Mouse (Mus musculus) liver, embryonic 13.5 days (tissue): ENCODE results near the gene Ubl7. TPM values are rescaled to one million over a fixed set of nuclear protein-coding genes. Genes with fewer than 3 reads are reported as not detected.

Experiments
- ATAC-seq: fragments of 200-750 bp; cut with Nextera tagmentation; 2 replicates; pipeline ENCODE4 v1.8.0; 2017; ENCODE audit warnings: low read depth, mild to moderate bottlenecking, moderate number of reproducible peaks, moderate library complexity
- DNase-seq: peaks from one replicate; pipeline ENCODE4 v3.0.0; 2022
- H3K27ac ChIP-seq: fragments of 300-500 bp; sonication (generic); 2 replicates; pipeline ENCODE4 v1.5.1; 2015; ENCODE audit warnings: moderate library complexity, mild to moderate bottlenecking, inconsistent platforms
- H3K27me3 ChIP-seq: fragments of 300-500 bp; sonication (generic); 2 replicates; pipeline ENCODE4 v1.6.1; 2015; ENCODE audit warnings: mild to moderate bottlenecking, inconsistent platforms
- H3K36me3 ChIP-seq: fragments of 300-500 bp; sonication (generic); 2 replicates; pipeline ENCODE4 v1.6.1; 2015; ENCODE audit warnings: mild to moderate bottlenecking, inconsistent platforms
- H3K4me1 ChIP-seq: fragments of 300-500 bp; sonication (generic); replicated peaks from 2 replicates; pipeline ENCODE4 v1.6.1; 2015; ENCODE audit warnings: inconsistent platforms
- H3K4me2 ChIP-seq: fragments of 300-500 bp; sonication (generic); 2 replicates; pipeline ENCODE4 v1.6.1; 2015; ENCODE audit warnings: inconsistent platforms, mild to moderate bottlenecking, moderate library complexity
- H3K4me3 ChIP-seq: fragments of 300-500 bp; sonication (generic); replicated peaks from 2 replicates; pipeline ENCODE4 v1.5.1; 2015; ENCODE audit warnings: mild to moderate bottlenecking, inconsistent platforms
- H3K9ac ChIP-seq: fragments of 300-500 bp; sonication (generic); 2 replicates; pipeline ENCODE4 v1.6.1; 2015; ENCODE audit warnings: mild to moderate bottlenecking, inconsistent platforms
- H3K9me3 ChIP-seq: fragments of 300-500 bp; sonication (generic); replicated peaks from 2 replicates; pipeline ENCODE4 v1.6.1; 2016; ENCODE audit warnings: inconsistent platforms
- WGBS: fragments of 180-500 bp; shearing (Covaris S2); methylation state at CpG from one replicate; pipeline ENCODE4 v1.1.7; 2015; ENCODE audit not compliant: insufficient replicate concordance; 5-methylcytosine and 5-hydroxymethylcytosine counted together
- polyA plus RNA-seq: library from polyadenylated mRNA; unstranded; fragments of >200 nt; fragmentation: Nextera tagmentation; extraction: Ambion mirVana; gene quantifications from 2 replicates; pipeline ENCODE4 v1.2.1, GENCODE M21; 2015

Gene Ubl7
- polyA plus RNA-seq, 1 experiment from 2014 or later, result 58.9 TPM

- Histone ChIP-seq H3K36me3 (peaks cover 61% of the 10 kb centered on the region), H3K4me1 (no peaks in the 10 kb centered on the region), H3K27ac (no peak overlapping the region), H3K9ac (no peak overlapping the region), H3K4me2 (no peak overlapping the region), H3K9me3 (no peaks in the 10 kb centered on the region), H3K27me3 (no peaks in the 10 kb centered on the region), H3K4me3 (no peak overlapping the region)
- no peak for DNase-seq
- 85% methylated on average over 9 of the region's 9 CpGs for WGBS
- ATAC-seq, result no peak
Measured at GRCm38 (mm10) chr9:57921491-57922060, 10.8 kb downstream of the Ubl7 start.

DNA sequence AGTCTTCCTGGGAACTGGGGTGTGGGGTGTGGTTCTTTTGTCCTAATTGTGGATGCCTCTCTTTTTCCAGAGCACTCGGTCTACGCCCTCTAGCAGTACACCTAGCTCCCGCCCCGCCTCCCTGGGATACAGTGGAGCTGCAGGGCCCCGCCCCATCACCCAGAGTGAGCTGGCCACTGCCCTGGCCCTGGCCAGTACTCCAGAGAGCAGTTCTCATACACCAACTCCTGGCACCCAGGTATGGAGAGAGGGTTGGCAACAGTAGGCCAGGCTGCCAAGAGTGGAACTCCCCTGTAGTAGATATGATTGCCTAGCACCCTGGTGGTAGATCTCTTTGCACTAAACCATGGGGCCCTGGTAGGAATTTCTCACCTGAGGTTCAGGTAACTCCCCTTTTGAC is 11.6 kb downstream of the Ubl7 start:
- Histone ChIP-seq H3K27ac (no peak overlapping the region), H3K9me3 (no peaks in the 10 kb centered on the region), H3K9ac (no peak overlapping the region), H3K36me3 (peaks cover 66% of the 10 kb centered on the region), H3K4me3 (no peak overlapping the region), H3K27me3 (no peaks in the 10 kb centered on the region), H3K4me2 (no peak overlapping the region), H3K4me1 (no peaks in the 10 kb centered on the region)
- ATAC-seq (no peak), DNase-seq (no peak)
- 92% methylated on average over 5 of the region's 5 CpGs for WGBS

DNA sequence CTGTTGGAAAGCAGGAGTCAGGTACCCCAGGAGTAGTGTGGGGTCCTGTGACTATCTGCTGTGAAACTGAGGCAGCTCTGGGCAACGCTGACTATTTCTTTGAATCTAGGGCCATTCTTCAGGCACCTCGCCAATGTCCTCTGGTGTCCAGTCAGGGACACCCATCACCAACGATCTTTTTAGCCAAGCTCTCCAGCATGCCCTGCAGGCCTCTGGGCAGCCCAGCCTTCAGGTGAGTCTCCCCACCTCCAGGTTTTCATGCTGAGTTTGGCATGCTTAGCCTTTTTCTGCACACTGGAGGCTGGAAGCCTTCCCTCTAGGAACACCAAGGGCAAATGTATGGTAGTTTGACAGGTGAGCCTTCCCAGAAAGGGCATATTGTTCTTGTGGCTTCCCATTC is 12.3 kb downstream of the Ubl7 start:
- no peak overlapping the region for H3K4me3 ChIP-seq
- no peak overlapping the region for H3K9ac ChIP-seq
- no peak overlapping the region for H3K27ac ChIP-seq
- no peaks in the 10 kb centered on the region for H3K4me1 ChIP-seq
- H3K9me3 ChIP-seq, result no peaks in the 10 kb centered on the region
- ATAC-seq, result no peak
- no peak for DNase-seq
- no peak overlapping the region for H3K4me2 ChIP-seq
- peaks cover 69% of the 10 kb centered on the region for H3K36me3 ChIP-seq
- H3K27me3 ChIP-seq, result no peaks in the 10 kb centered on the region
- WGBS, result 85% methylated on average over 3 of the region's 3 CpGs

GRCm38 (mm10) chr9:57931166-57931767 is 20.5 kb downstream of the Ubl7 start:
- WGBS, result 22% methylated on average over 5 of the region's 5 CpGs

GRCm38 (mm10) chr9:57932253-57932652 is 21.5 kb downstream of the Ubl7 start:
- 51% methylated on average over 3 of the region's 3 CpGs for WGBS
- Histone ChIP-seq H3K9me3 (no peaks in the 10 kb centered on the region), H3K27me3 (peaks cover 10% of the 10 kb centered on the region), H3K4me3 (no peak overlapping the region), H3K4me2 (no peak overlapping the region), H3K4me1 (no peaks in the 10 kb centered on the region), H3K36me3 (peaks cover 13% of the 10 kb centered on the region; the same call in 1 of the 2 replicates), H3K27ac (no peak overlapping the region), H3K9ac (no peak overlapping the region)
- no peak for ATAC-seq
- no peak for DNase-seq

More at GRCm38 (mm10) chr9:57931166-57931767, 20.5 kb downstream of the Ubl7 start:
- no peaks in the 10 kb centered on the region for H3K4me1 ChIP-seq
- DNase-seq, result no peak
- peaks cover 20% of the 10 kb centered on the region for H3K36me3 ChIP-seq
- no peak overlapping the region for H3K9ac ChIP-seq
- H3K27ac ChIP-seq, result no peak overlapping the region
- H3K9me3 ChIP-seq, result no peaks in the 10 kb centered on the region
- no peak overlapping the region for H3K4me2 ChIP-seq
- no peak overlapping the region for H3K4me3 ChIP-seq
- no peak for ATAC-seq
- no peaks in the 10 kb centered on the region for H3K27me3 ChIP-seq

GRCm38 (mm10) chr9:57932831-57933602 is 22.2 kb downstream of the Ubl7 start:
- WGBS, result 57% methylated on average over 6 of the region's 6 CpGs
- ATAC-seq, result no peak
- DNase-seq, result no peak

GRCm38 (mm10) chr9:57935683-57936437 is 25.1 kb downstream of the Ubl7 start:
- no peak for ATAC-seq
- Histone ChIP-seq H3K27ac (no peak overlapping the region), H3K4me3 (no peak overlapping the region), H3K4me2 (no peak overlapping the region), H3K36me3 (no peaks in the 10 kb centered on the region), H3K9me3 (no peaks in the 10 kb centered on the region), H3K27me3 (peaks cover 46% of the 10 kb centered on the region), H3K4me1 (peaks cover 10% of the 10 kb centered on the region), H3K9ac (no peak overlapping the region)
- 26% methylated on average over 6 of the region's 6 CpGs for WGBS
- DNase-seq, result peak; percentile 41

More at GRCm38 (mm10) chr9:57932831-57933602, 22.2 kb downstream of the Ubl7 start:
- Histone ChIP-seq H3K27ac (no peak overlapping the region), H3K36me3 (peaks cover 8% of the 10 kb centered on the region; the same call in 1 of the 2 replicates), H3K27me3 (peaks cover 17% of the 10 kb centered on the region), H3K4me2 (no peak overlapping the region), H3K4me1 (no peaks in the 10 kb centered on the region), H3K4me3 (no peak overlapping the region), H3K9me3 (no peaks in the 10 kb centered on the region), H3K9ac (no peak overlapping the region)

DNA sequence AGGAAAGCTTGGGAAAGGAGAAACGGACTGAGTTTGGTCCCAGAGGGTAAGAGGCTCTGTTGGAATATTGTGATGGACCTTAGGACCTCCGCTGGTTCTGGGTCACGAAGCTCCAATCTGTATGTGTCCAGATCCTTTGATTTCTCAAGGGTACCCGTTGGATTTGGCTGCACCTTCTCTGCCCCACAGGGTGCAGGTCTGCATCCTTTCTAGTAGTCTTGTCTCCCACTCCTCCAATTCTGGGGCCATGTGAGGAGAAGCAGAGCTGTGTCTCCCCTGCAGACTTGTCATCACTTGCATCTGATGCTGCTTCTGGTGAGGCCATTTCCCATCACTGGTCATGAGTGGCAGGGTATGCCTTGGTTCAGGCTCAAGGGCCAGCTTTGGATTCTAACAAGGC is 26.4 kb downstream of the Ubl7 start:
- ATAC-seq (no peak), DNase-seq (no peak)
- no peaks in the 10 kb centered on the region for H3K36me3 ChIP-seq
- peaks cover 13% of the 10 kb centered on the region for H3K4me1 ChIP-seq
- H3K9me3 ChIP-seq, result no peaks in the 10 kb centered on the region
- peaks cover 59% of the 10 kb centered on the region for H3K27me3 ChIP-seq
- H3K9ac ChIP-seq, result no peak overlapping the region
- WGBS, result 65% methylated on average over 4 of the region's 4 CpGs
- H3K27ac ChIP-seq, result no peak overlapping the region
- H3K4me3 ChIP-seq, result no peak overlapping the region
- no peak overlapping the region for H3K4me2 ChIP-seq

- no peak for ATAC-seq
- Histone ChIP-seq H3K9me3 (no peaks in the 10 kb centered on the region), H3K4me2 (no peak overlapping the region), H3K27ac (no peak overlapping the region), H3K36me3 (no peaks in the 10 kb centered on the region), H3K9ac (no peak overlapping the region), H3K4me1 (peaks cover 13% of the 10 kb centered on the region), H3K27me3 (peaks cover 64% of the 10 kb centered on the region), H3K4me3 (no peak overlapping the region)
- no peak for DNase-seq
- WGBS, result 53% methylated on average over 6 of the region's 6 CpGs
Measured at GRCm38 (mm10) chr9:57937651-57938050, 26.9 kb downstream of the Ubl7 start.

DNA sequence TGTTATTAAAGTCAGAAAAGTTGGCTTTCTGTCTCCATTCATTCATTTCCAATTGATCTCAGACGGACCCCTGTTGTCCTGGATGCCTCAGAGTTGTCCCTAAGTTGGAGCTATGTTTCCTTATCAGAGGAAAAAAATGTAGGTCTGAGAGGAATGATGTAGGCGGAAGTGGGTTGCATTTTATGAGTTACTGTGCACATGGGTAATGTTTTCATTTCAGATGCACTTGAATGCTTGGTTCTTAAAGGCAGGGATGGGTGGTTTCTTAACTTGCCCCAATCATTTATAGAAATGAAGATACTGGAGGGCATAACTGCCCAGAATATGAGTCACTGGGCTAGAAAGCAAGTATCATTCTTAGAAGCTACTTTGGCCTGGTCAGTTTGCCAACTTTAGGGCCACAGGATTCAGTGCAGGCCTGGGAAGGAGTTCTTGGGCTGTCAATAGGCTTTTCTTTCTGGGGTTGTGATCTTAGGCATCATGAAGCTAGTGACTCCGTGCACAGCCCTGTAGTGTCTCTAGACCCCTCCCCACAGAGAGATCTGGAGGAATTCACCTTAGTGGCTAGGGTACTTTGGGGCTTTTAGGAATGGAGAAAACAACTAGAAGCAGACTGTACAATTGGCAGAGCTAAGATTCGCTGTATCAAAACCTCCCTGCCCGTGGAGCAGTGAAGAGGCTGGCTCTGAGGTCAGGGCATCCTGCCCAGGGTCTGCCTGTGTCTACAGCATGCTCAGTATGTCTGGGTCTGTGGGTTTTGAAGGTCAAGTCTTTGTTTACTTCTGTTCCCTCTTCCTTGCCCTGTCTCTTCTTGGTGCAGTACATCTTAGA is 27.7 kb downstream of the Ubl7 start:
- Histone ChIP-seq H3K27me3 (peaks cover 71% of the 10 kb centered on the region), H3K4me2 (no peak overlapping the region), H3K36me3 (no peaks in the 10 kb centered on the region), H3K9ac (no peak overlapping the region), H3K4me1 (peaks cover 13% of the 10 kb centered on the region), H3K9me3 (no peaks in the 10 kb centered on the region), H3K27ac (no peak overlapping the region), H3K4me3 (no peak overlapping the region)
- WGBS, result 55% methylated on average over 5 of the region's 5 CpGs
- ATAC-seq (no peak), DNase-seq (no peak)
